Mouse (Mus musculus): ENCODE measurements around the gene Bach1. TPM values are rescaled to one million over a fixed set of nuclear protein-coding genes. Genes with fewer than 3 reads are reported as not detected.
"Not testable (repeated sequence)": the region's sequence is repeated elsewhere in the genome, so short reads cannot be mapped to it uniquely, and the experiment has no call there.

Bach1 gene
- polyA plus RNA-seq, 1 experiment = 29.1 TPM

DNA sequence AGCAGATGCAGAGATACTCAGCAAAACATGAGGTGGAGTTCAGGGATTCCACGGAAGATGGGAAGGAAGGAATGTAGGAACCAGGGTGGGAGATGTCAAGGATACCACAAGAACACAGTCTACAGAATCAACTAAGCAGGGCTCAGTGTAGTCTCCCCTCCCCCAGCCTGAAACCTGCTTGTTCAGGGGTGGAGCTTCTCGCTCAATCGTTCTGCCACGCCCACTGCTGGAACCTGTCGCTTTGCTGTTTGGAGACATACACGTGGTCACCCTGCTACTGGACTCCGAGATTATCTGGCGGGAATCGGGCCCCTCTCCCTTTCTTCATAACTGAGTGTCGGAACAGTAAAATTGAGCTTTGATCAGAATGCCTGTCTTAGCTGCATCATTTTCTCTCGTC, 20.1 kb upstream of the Bach1 start:
- no peak overlapping the region for H3K4me3 ChIP-seq (ENCODE audit: low read depth, low read length)
- no peaks in the 10 kb centered on the region for H3K36me3 ChIP-seq (ENCODE audit: control insufficient read depth, insufficient read depth, low read length)
- TF ChIP-seq POLR2A (IDR thresholded peaks at IDR 0.05; ENCODE audit: low read depth, low read length) (no peak), CTCF (IDR thresholded peaks at IDR 0.05; ENCODE audit: extremely low read depth, insufficient read length, insufficient replicate concordance, low read depth, low read length) (no peak)
- peaks cover 18% of the 10 kb centered on the region; the same call in 1 of the 2 replicates for H3K4me1 ChIP-seq (ENCODE audit: control insufficient read depth, insufficient read depth, insufficient read length, low read length)
- H3K27me3 ChIP-seq (ENCODE audit: control insufficient read depth, insufficient read depth, low read length) = no peaks in the 10 kb centered on the region
- 33% methylated on average over 11 of the region's 11 CpGs for WGBS
- no peak overlapping the region for H3K27ac ChIP-seq (ENCODE audit: insufficient read depth, low read depth, low read length)

GRCm38 (mm10) chr16:87680912-87681634, 17.7 kb upstream of the Bach1 start:
- TF ChIP-seq CTCF (IDR thresholded peaks at IDR 0.05; ENCODE audit: extremely low read depth, insufficient read length, insufficient replicate concordance, low read depth, low read length) (no peak), POLR2A (IDR thresholded peaks at IDR 0.05; ENCODE audit: low read depth, low read length) (no peak)
- no peaks in the 10 kb centered on the region for H3K36me3 ChIP-seq (ENCODE audit: control insufficient read depth, insufficient read depth, low read length)
- H3K4me1 ChIP-seq (ENCODE audit: control insufficient read depth, insufficient read depth, insufficient read length, low read length) = peaks cover 18% of the 10 kb centered on the region; the same call in 1 of the 2 replicates
- WGBS = 40% methylated on average over 9 of the region's 9 CpGs
- H3K4me3 ChIP-seq (ENCODE audit: low read depth, low read length) = no peak overlapping the region
- H3K27me3 ChIP-seq (ENCODE audit: control insufficient read depth, insufficient read depth, low read length) = no peaks in the 10 kb centered on the region
- H3K27ac ChIP-seq (ENCODE audit: insufficient read depth, low read depth, low read length) = peak overlapping the region; percentile 92

DNA sequence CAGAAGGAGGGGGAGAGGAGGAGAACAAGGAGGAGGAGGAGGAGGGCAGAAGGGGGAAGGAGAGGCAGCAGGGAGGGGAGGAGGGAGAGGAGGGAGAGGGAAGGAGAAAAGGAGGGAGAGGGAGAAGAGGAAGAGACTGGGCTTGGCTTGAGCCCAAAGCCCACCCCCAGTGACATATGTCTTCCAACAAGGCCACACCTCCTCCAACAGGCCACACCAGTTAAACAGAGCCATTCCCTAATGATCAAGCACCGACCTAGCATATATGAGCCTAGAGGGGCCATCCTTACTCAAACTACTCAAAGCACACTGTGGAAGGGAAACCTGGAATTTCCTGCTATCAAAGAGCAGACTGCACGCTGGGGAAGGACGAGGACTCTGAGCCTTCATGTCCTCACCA, 16.9 kb upstream of the Bach1 start:
- TF ChIP-seq CTCF (IDR thresholded peaks at IDR 0.05; ENCODE audit: extremely low read depth, insufficient read length, insufficient replicate concordance, low read depth, low read length) = no peak
- TF ChIP-seq POLR2A (IDR thresholded peaks at IDR 0.05; ENCODE audit: low read depth, low read length) = no peak
- H3K4me1 ChIP-seq (ENCODE audit: control insufficient read depth, insufficient read depth, insufficient read length, low read length) = peaks cover 24% of the 10 kb centered on the region
- H3K27ac ChIP-seq (ENCODE audit: insufficient read depth, low read depth, low read length) = peak overlapping the region; percentile 92
- H3K36me3 ChIP-seq (ENCODE audit: control insufficient read depth, insufficient read depth, low read length) = no peaks in the 10 kb centered on the region
- H3K27me3 ChIP-seq (ENCODE audit: control insufficient read depth, insufficient read depth, low read length) = no peaks in the 10 kb centered on the region
- no peak overlapping the region for H3K4me3 ChIP-seq (ENCODE audit: low read depth, low read length)
- 42% methylated on average over 3 of the region's 3 CpGs for WGBS

- TF ChIP-seq POLR2A (IDR thresholded peaks at IDR 0.05; ENCODE audit: low read depth, low read length) (no peak), CTCF (IDR thresholded peaks at IDR 0.05; ENCODE audit: extremely low read depth, insufficient read length, insufficient replicate concordance, low read depth, low read length) (no peak)
- Histone ChIP-seq H3K27ac (ENCODE audit: insufficient read depth, low read depth, low read length) (peak overlapping the region; percentile 24), H3K4me3 (ENCODE audit: low read depth, low read length) (no peak overlapping the region), H3K27me3 (ENCODE audit: control insufficient read depth, insufficient read depth, low read length) (no peaks in the 10 kb centered on the region), H3K4me1 (ENCODE audit: control insufficient read depth, insufficient read depth, insufficient read length, low read length) (peaks cover 35% of the 10 kb centered on the region), H3K36me3 (ENCODE audit: control insufficient read depth, insufficient read depth, low read length) (no peaks in the 10 kb centered on the region)
- WGBS = 13% methylated on average over 1 of the region's 1 CpGs
Observed at GRCm38 (mm10) chr16:87686458-87686857, 12.3 kb upstream of the Bach1 start.

GRCm38 (mm10) chr16:87687346-87687745, 11.4 kb upstream of the Bach1 start:
- Histone ChIP-seq H3K4me3 (ENCODE audit: low read depth, low read length) (no peak overlapping the region), H3K27ac (ENCODE audit: insufficient read depth, low read depth, low read length) (peak overlapping the region; percentile 80)
- WGBS = 34% methylated on average over 3 of the region's 3 CpGs

GRCm38 (mm10) chr16:87688328-87688727, 10.4 kb upstream of the Bach1 start:
- not testable (repeated sequence) for H3K27me3 ChIP-seq (ENCODE audit: control insufficient read depth, insufficient read depth, low read length); H3K4me3 ChIP-seq (ENCODE audit: low read depth, low read length); H3K36me3 ChIP-seq (ENCODE audit: control insufficient read depth, insufficient read depth, low read length); H3K27ac ChIP-seq (ENCODE audit: insufficient read depth, low read depth, low read length)
- WGBS = 94% methylated on average over 3 of the region's 3 CpGs
- H3K4me1 ChIP-seq (ENCODE audit: control insufficient read depth, insufficient read depth, insufficient read length, low read length) = peaks cover 27% of the 10 kb centered on the region

More at GRCm38 (mm10) chr16:87687346-87687745, 11.4 kb upstream of the Bach1 start:
- TF ChIP-seq POLR2A (IDR thresholded peaks at IDR 0.05; ENCODE audit: low read depth, low read length) = no peak
- no peak for TF ChIP-seq CTCF (IDR thresholded peaks at IDR 0.05; ENCODE audit: extremely low read depth, insufficient read length, insufficient replicate concordance, low read depth, low read length)
- H3K27me3 ChIP-seq (ENCODE audit: control insufficient read depth, insufficient read depth, low read length) = no peaks in the 10 kb centered on the region
- no peaks in the 10 kb centered on the region for H3K36me3 ChIP-seq (ENCODE audit: control insufficient read depth, insufficient read depth, low read length)
- peaks cover 30% of the 10 kb centered on the region for H3K4me1 ChIP-seq (ENCODE audit: control insufficient read depth, insufficient read depth, insufficient read length, low read length)

DNA sequence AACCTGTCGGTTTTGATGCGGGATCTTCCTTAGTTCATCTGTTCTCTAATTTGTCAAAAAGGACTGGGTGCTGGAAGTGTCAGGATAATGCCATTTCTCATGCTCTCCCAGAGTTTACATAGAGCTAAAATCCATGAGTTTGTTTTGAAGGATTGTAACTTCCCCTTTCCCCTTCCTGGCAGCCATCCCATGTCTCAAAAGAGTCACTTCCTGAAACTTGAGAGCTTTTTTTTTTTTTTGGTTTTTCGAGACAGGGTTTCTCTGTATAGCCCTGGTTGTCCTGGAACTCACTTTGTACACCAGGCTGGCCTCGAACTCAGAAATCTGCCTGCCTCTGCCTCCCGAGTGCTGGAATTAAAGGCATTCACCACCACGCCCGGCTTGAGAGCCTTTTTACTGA, 9.9 kb upstream of the Bach1 start:
- H3K27ac ChIP-seq (ENCODE audit: insufficient read depth, low read depth, low read length) = peak overlapping the region; percentile 17
- not testable (repeated sequence) for H3K4me3 ChIP-seq (ENCODE audit: low read depth, low read length); H3K27me3 ChIP-seq (ENCODE audit: control insufficient read depth, insufficient read depth, low read length); H3K36me3 ChIP-seq (ENCODE audit: control insufficient read depth, insufficient read depth, low read length)
- peaks cover 24% of the 10 kb centered on the region for H3K4me1 ChIP-seq (ENCODE audit: control insufficient read depth, insufficient read depth, insufficient read length, low read length)
- 55% methylated on average over 7 of the region's 7 CpGs for WGBS
